Mouse (Mus musculus) MEL (cell line): ENCODE data around the gene Mbnl1. TPM values are rescaled to one million over a fixed set of nuclear protein-coding genes. Genes with fewer than 3 reads are reported as not detected.

Experiments used
- DNase-seq: peaks from one replicate; pipeline ENCODE4 v3.0.0; 2011; ENCODE audit warnings: low read depth, low spot score
- H3K27ac ChIP-seq: 2 replicates; pipeline ENCODE4 v1.5.1; 2012; ENCODE audit warnings: low read depth, mild to moderate bottlenecking, control low read depth, low read length, moderate library complexity; ENCODE audit not compliant: control insufficient read depth
- H3K27me3 ChIP-seq, 2 experiments: fragments of 150-350 bp in 1 of 2; sonication (generic) in 1 of 2; 2 replicates each; pipeline ENCODE4 v1.6.1; 2012; ENCODE audit warnings: low read length in 2 of 2, mild to moderate bottlenecking in 2 of 2, improper control_type of control experiment in 1 of 2, moderate library complexity in 1 of 2; ENCODE audit not compliant: insufficient read depth in 2 of 2, control insufficient read depth in 1 of 2
- H3K36me3 ChIP-seq, 2 experiments: 2 replicates each; pipeline ENCODE4 v1.6.1; 2012 to 2014; ENCODE audit warnings: low read length in 2 of 2, improper control_type of control experiment in 1 of 2, inconsistent platforms in 1 of 2, mild to moderate bottlenecking in 1 of 2; ENCODE audit not compliant: insufficient read depth in 2 of 2, control insufficient read depth in 1 of 2
- H3K4me1 ChIP-seq, 2 experiments: fragments of 150-350 bp in 1 of 2; sonication (generic) in 1 of 2; 2 replicates each; pipeline ENCODE4 v1.6.1; 2012; ENCODE audit warnings: low read length in 2 of 2, improper control_type of control experiment in 1 of 2, mild to moderate bottlenecking in 1 of 2; ENCODE audit not compliant: insufficient read depth in 2 of 2, control insufficient read depth in 1 of 2
- H3K4me3 ChIP-seq, 2 experiments: fragments of 150-350 bp in 1 of 2; sonication (generic) in 1 of 2; 2 replicates each; pipeline ENCODE4 v1.5.1; 2012; ENCODE audit warnings: low read depth in 2 of 2, low read length in 2 of 2, mild to moderate bottlenecking in 2 of 2, moderate library complexity in 2 of 2, control low read depth in 1 of 2, improper control_type of control experiment in 1 of 2; ENCODE audit not compliant: control insufficient read depth in 1 of 2, insufficient read depth in 1 of 2
- H3K79me2 ChIP-seq: 2 replicates; pipeline ENCODE4 v1.6.1; 2012; ENCODE audit warnings: mild to moderate bottlenecking, low read length, moderate library complexity; ENCODE audit not compliant: control insufficient read depth, poor library complexity, insufficient read depth
- H3K9ac ChIP-seq: 2 replicates; pipeline ENCODE4 v1.6.1; 2012; ENCODE audit warnings: low read depth, mild to moderate bottlenecking, control low read depth, low read length, moderate library complexity; ENCODE audit not compliant: control insufficient read depth, poor library complexity, severe bottlenecking
- H3K9me3 ChIP-seq: fragments of 150-350 bp; sonication (generic); replicated peaks from 2 replicates; pipeline ENCODE4 v1.6.1; 2012; ENCODE audit warnings: mild to moderate bottlenecking, low read length, improper control_type of control experiment, moderate library complexity; ENCODE audit not compliant: insufficient read depth
- CHD1 ChIP-seq: IDR thresholded peaks from 2 replicates; pipeline ENCODE4 v1.6.1; 2012; ENCODE audit warnings: low read depth, mild to moderate bottlenecking, inconsistent platforms, low read length, improper control_type of control experiment
- CHD2 ChIP-seq: IDR thresholded peaks from 2 replicates; pipeline ENCODE4 v1.6.1; 2011; ENCODE audit warnings: low read length, improper control_type of control experiment
- ELF1 ChIP-seq: IDR thresholded peaks from 2 replicates; pipeline ENCODE4 v1.6.1; 2014; ENCODE audit warnings: low read depth, mild to moderate bottlenecking, inconsistent platforms, low read length, improper control_type of control experiment, moderate library complexity
- GATA1 ChIP-seq: IDR thresholded peaks from 2 replicates; pipeline ENCODE4 v1.6.1; 2011; ENCODE audit warnings: low read depth, low read length, improper control_type of control experiment
- JUND ChIP-seq: IDR thresholded peaks from 2 replicates; pipeline ENCODE4 v1.6.1; 2011; ENCODE audit warnings: low read depth, mild to moderate bottlenecking, improper control_type of control experiment, low read length
- KAT2A ChIP-seq: conservative IDR thresholded peaks from 2 replicates; pipeline ENCODE4 v1.6.1; 2012; ENCODE audit warnings: low read depth, low read length, improper control_type of control experiment, inconsistent platforms
- MAFK ChIP-seq: IDR thresholded peaks from 2 replicates; pipeline ENCODE4 v1.6.1; 2011; ENCODE audit warnings: low read depth, mild to moderate bottlenecking, low read length, improper control_type of control experiment, borderline replicate concordance
- MAZ ChIP-seq: IDR thresholded peaks from 2 replicates; pipeline ENCODE4 v1.6.1; 2012; ENCODE audit warnings: low read depth, mild to moderate bottlenecking, inconsistent platforms, low read length, improper control_type of control experiment
- SIN3A ChIP-seq: IDR thresholded peaks from 2 replicates; pipeline ENCODE4 v1.6.1; 2012; ENCODE audit warnings: low read length, improper control_type of control experiment, inconsistent platforms
- TAL1 ChIP-seq: IDR thresholded peaks from 2 replicates; pipeline ENCODE4 v1.6.1; 2012; ENCODE audit warnings: mild to moderate bottlenecking, inconsistent platforms, low read length, moderate library complexity, mixed read lengths
- TBP ChIP-seq: IDR thresholded peaks from 2 replicates; pipeline ENCODE4 v1.8.0; 2011; ENCODE audit warnings: low read depth, low read length, improper control_type of control experiment
- TCF12 ChIP-seq: IDR thresholded peaks from 2 replicates; pipeline ENCODE4 v1.6.1; 2014; ENCODE audit warnings: low read depth, mild to moderate bottlenecking, inconsistent platforms, low read length, improper control_type of control experiment, moderate library complexity
- UBTF ChIP-seq: IDR thresholded peaks from 2 replicates; pipeline ENCODE4 v1.6.1; 2012; ENCODE audit warnings: low read depth, mild to moderate bottlenecking, inconsistent platforms, low read length, improper control_type of control experiment, moderate library complexity, borderline replicate concordance; ENCODE audit not compliant: insufficient read depth
- USF1 ChIP-seq: IDR thresholded peaks from 2 replicates; pipeline ENCODE4 v1.6.1; 2014; ENCODE audit warnings: low read depth, mild to moderate bottlenecking, inconsistent platforms, low read length, improper control_type of control experiment, moderate library complexity
- USF2 ChIP-seq, 2 experiments: IDR thresholded peaks; 2 replicates each; pipeline ENCODE4 v1.6.1; 2011 to 2012; ENCODE audit warnings: improper control_type of control experiment in 2 of 2, low read length in 2 of 2, borderline replicate concordance in 1 of 2, inconsistent platforms in 1 of 2, low read depth in 1 of 2, mild to moderate bottlenecking in 1 of 2; ENCODE audit not compliant: insufficient read depth in 1 of 2
- ZC3H11A ChIP-seq: IDR thresholded peaks from 2 replicates; pipeline ENCODE4 v1.6.1; 2012; ENCODE audit warnings: low read depth, mild to moderate bottlenecking, inconsistent platforms, low read length, improper control_type of control experiment
- ZNF384 ChIP-seq: IDR thresholded peaks from 2 replicates; pipeline ENCODE4 v1.6.1; 2012; ENCODE audit warnings: low read depth, mild to moderate bottlenecking, inconsistent platforms, low read length, improper control_type of control experiment
- polyA plus RNA-seq, 2 experiments: library from polyadenylated mRNA; stranded (reverse) in 1 of 2; unstranded in 1 of 2; fragments of >175 nt in 1 of 2; fragments of >200 nt in 1 of 2; gene quantifications; 2 replicates each; pipeline versions ENCODE4 v1.2.1 to v1.2.4; 2012; ENCODE audit warnings: low replicate concordance in 2 of 2, low read depth in 1 of 2; ENCODE audit not compliant: insufficient read length in 2 of 2, insufficient read depth in 1 of 2, missing spikeins in 1 of 2
- total RNA-seq: library from RNA; depleted of rRNA; stranded (reverse); fragments of 300-350 nt; gene quantifications from 2 replicates; pipeline ENCODE4 v1.2.3, GENCODE M21; 2012

Gene Mbnl1
- total and polyA plus RNA-seq, 3 experiments = 250 to 371 (median 341) TPM

DNA sequence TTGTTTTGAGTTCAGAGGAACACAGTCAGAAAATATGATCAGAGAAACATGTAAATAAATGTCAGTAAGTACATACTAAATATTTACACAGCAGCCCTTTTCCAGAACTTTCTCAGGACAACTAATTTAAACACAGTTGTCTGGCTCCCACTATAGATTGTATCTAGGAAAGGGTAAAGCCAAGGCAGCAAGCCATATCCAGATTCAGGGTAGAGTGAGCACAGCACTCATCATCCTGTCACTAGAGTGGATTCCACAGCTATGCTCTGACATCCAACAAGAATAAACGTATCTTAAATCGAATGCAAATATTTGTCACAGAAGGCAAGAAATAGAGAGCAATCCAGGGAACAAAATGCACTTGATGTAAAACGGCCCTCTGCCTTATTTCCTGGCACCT is 165.9 kb downstream of the Mbnl1 start:
- Histone ChIP-seq H3K4me1 (no peaks in the 10 kb centered on the region), H3K9ac (no peak overlapping the region), H3K27me3 (no peaks in the 10 kb centered on the region; a peak in 1 of 4 replicates), H3K4me3 (no peak overlapping the region), H3K79me2 (no peaks in the 10 kb centered on the region), H3K36me3 (no peaks in the 10 kb centered on the region), H3K9me3 (no peaks in the 10 kb centered on the region), H3K27ac (no peak overlapping the region)
- no peak for TF ChIP-seq ELF1
- TF ChIP-seq CHD1 = no peak
- TF ChIP-seq TCF12 = no peak
- no peak for TF ChIP-seq MAZ
- no peak for TF ChIP-seq KAT2A
- no peak for TF ChIP-seq USF1
- TF ChIP-seq JUND = no peak
- no peak for TF ChIP-seq UBTF
- no peak for TF ChIP-seq TAL1
- DNase-seq = no peak

- no peaks in the 10 kb centered on the region for H3K4me1 ChIP-seq
- no peak for DNase-seq
- TF ChIP-seq USF2 (IDR thresholded peaks at IDR 0.05; ENCODE audit: borderline replicate concordance in 1 of 2, insufficient read depth in 1 of 2, low read depth in 1 of 2, low read length in 2 of 2) (no peak), TBP (no peak), CHD2 (no peak), ZNF384 (no peak), MAFK (no peak), KAT2A (no peak), MAZ (no peak), JUND (no peak), TCF12 (no peak), GATA1 (no peak), UBTF (no peak), SIN3A (no peak), ZC3H11A (no peak)
- TF ChIP-seq, all 39 proteins: peak for 0
- Histone ChIP-seq H3K27me3 (no peaks in the 10 kb centered on the region; a peak in 1 of 4 replicates), H3K27ac (no peak overlapping the region), H3K79me2 (no peaks in the 10 kb centered on the region), H3K9me3 (no peaks in the 10 kb centered on the region), H3K36me3 (no peaks in the 10 kb centered on the region), H3K4me3 (no peak overlapping the region), H3K9ac (no peak overlapping the region)
Observed at GRCm38 (mm10) chr3:60639135-60639534, 166.5 kb downstream of the Mbnl1 start.
